Mouse (Mus musculus) retina, postnatal 1 day (tissue): Measurements from ENCODE around the gene Ska2.

Experiments used
- DNase-seq: peaks from one replicate; pipeline ENCODE4 v3.0.0-alpha.2; 2012

The Ska2 gene

GRCm38 (mm10) chr11:87108755-87109518 is at the start of gene Ska2:
Gene Ska2 (plus strand): TSS chr11:87109234.
- peak; percentile 100 for DNase-seq

- DNase-seq = no peak
Observed at GRCm38 (mm10) chr11:87060410-87060809, 48.6 kb upstream of the Ska2 start.

GRCm38 (mm10) chr11:87062087-87062486 is 46.9 kb upstream of the Ska2 start:
- no peak for DNase-seq

- peak; percentile 86 for DNase-seq
Observed at GRCm38 (mm10) chr11:87073343-87073865, 35.6 kb upstream of the Ska2 start.

- peak; percentile 98 for DNase-seq
Observed at GRCm38 (mm10) chr11:87073866-87074440, 35.1 kb upstream of the Ska2 start, which contains the start of gene Gdpd1. Gene Gdpd1 (minus strand): TSS chr11:87074062.

GRCm38 (mm10) chr11:87083712-87084111 is 25.3 kb upstream of the Ska2 start:
- DNase-seq = no peak

- DNase-seq = no peak
Observed at GRCm38 (mm10) chr11:87085461-87085860, 23.6 kb upstream of the Ska2 start.

- DNase-seq = peak; percentile 95
Observed at GRCm38 (mm10) chr11:87086290-87086984, 22.6 kb upstream of the Ska2 start, which contains the start of gene Smg8. Gene Smg8 (minus strand): TSS chr11:87086774.

GRCm38 (mm10) chr11:87087142-87087541 is 21.9 kb upstream of the Ska2 start:
- DNase-seq = no peak

- no peak for DNase-seq
Observed at GRCm38 (mm10) chr11:87108409-87108754, 652 bp upstream of the Ska2 start, which contains the start of gene Prr11. Gene Prr11 (minus strand): TSS chr11:87108708.

GRCm38 (mm10) chr11:87109519-87110171 is 611 bp downstream of the Ska2 start:
- peak; percentile 64 for DNase-seq

GRCm38 (mm10) chr11:87110172-87110909 is 1.3 kb downstream of the Ska2 start:
- DNase-seq = no peak

GRCm38 (mm10) chr11:87121864-87122263 is 12.8 kb downstream of the Ska2 start:
- no peak for DNase-seq

- DNase-seq = no peak
Observed at GRCm38 (mm10) chr11:87125562-87125961, 16.5 kb downstream of the Ska2 start.

- DNase-seq = no peak
Observed at GRCm38 (mm10) chr11:87126281-87126823, 17.3 kb downstream of the Ska2 start.

- peak; percentile 97 for DNase-seq
Observed at GRCm38 (mm10) chr11:87126824-87127816, 18.1 kb downstream of the Ska2 start, which contains the start of gene Trim37. Gene Trim37 (plus strand): TSS chr11:87127077.

GRCm38 (mm10) chr11:87136233-87136632 is 27.2 kb downstream of the Ska2 start:
- no peak for DNase-seq

GRCm38 (mm10) chr11:87158012-87158411 is 49.0 kb downstream of the Ska2 start:
- DNase-seq = no peak

- no peak for DNase-seq
Observed at GRCm38 (mm10) chr11:87162687-87163086, 53.7 kb downstream of the Ska2 start.

GRCm38 (mm10) chr11:87163751-87164150 is 54.7 kb downstream of the Ska2 start:
- DNase-seq = no peak

GRCm38 (mm10) chr11:87173625-87174024 is 64.6 kb downstream of the Ska2 start:
- DNase-seq = no peak
